Mouse (Mus musculus) midbrain, embryonic 11.5 days (tissue): ENCODE measurements around the gene Nudc. TPM values are rescaled to one million over a fixed set of nuclear protein-coding genes. Genes with fewer than 3 reads are reported as not detected.

Experiments used
- ATAC-seq: fragments of 200-750 bp; cut with Nextera tagmentation; 2 replicates; pipeline ENCODE4 v1.8.0; 2017; ENCODE audit warnings: moderate TSS enrichment, moderate library complexity; ENCODE audit not compliant: low FRiP score
- DNase-seq: peaks from one replicate; pipeline ENCODE4 v3.0.0; 2015; ENCODE audit warnings: low spot score; ENCODE audit errors: missing footprints
- H3K27ac ChIP-seq: fragments of 300-500 bp; sonication (generic); 2 replicates; pipeline ENCODE4 v1.5.1; 2014; ENCODE audit warnings: low read depth, low read length
- H3K27me3 ChIP-seq: fragments of 300-500 bp; sonication (generic); 2 replicates; pipeline ENCODE4 v1.6.1; 2014; ENCODE audit warnings: mild to moderate bottlenecking, low read length, moderate library complexity, mixed read lengths; ENCODE audit not compliant: control insufficient read depth, insufficient read depth
- H3K36me3 ChIP-seq: fragments of 300-500 bp; sonication (generic); 2 replicates; pipeline ENCODE4 v1.6.1; 2014; ENCODE audit warnings: mild to moderate bottlenecking, low read length, moderate library complexity, mixed read lengths; ENCODE audit not compliant: control insufficient read depth, insufficient read depth
- H3K4me1 ChIP-seq: fragments of 300-500 bp; sonication (generic); 2 replicates; pipeline ENCODE4 v1.6.1; 2014; ENCODE audit warnings: low read length; ENCODE audit not compliant: control insufficient read depth, insufficient read depth
- H3K4me2 ChIP-seq: fragments of 300-500 bp; sonication (generic); 2 replicates; pipeline ENCODE4 v1.6.1; 2014; ENCODE audit warnings: mild to moderate bottlenecking, moderate library complexity
- H3K4me3 ChIP-seq: fragments of 300-500 bp; sonication (generic); 2 replicates; pipeline ENCODE4 v1.5.1; 2014; ENCODE audit warnings: low read depth, low read length
- H3K9ac ChIP-seq: fragments of 300-500 bp; sonication (generic); 2 replicates; pipeline ENCODE4 v1.6.1; 2014; ENCODE audit warnings: low read length
- H3K9me3 ChIP-seq: fragments of 300-500 bp; sonication (generic); 2 replicates; pipeline ENCODE4 v1.6.1; 2016; ENCODE audit warnings: low read length; ENCODE audit not compliant: control insufficient read depth
- whole genome bisulfite sequencing: fragments of 180-500 bp; shearing (Covaris S2); extraction: QIAGEN DNeasy Blood & Tissue Kit; methylation state at CpG from one replicate; pipeline ENCODE4 v1.1.7; 2014; 5-methylcytosine and 5-hydroxymethylcytosine counted together
- polyA plus RNA-seq: library from polyadenylated mRNA; unstranded; fragments of >200 nt; fragmentation: Nextera tagmentation; extraction: Ambion mirVana; gene quantifications from 2 replicates; pipeline ENCODE4 v1.2.1, GENCODE M21; 2014

The Nudc gene
- polyA plus RNA-seq, 1 experiment from 2014 or later, result 330 TPM

DNA sequence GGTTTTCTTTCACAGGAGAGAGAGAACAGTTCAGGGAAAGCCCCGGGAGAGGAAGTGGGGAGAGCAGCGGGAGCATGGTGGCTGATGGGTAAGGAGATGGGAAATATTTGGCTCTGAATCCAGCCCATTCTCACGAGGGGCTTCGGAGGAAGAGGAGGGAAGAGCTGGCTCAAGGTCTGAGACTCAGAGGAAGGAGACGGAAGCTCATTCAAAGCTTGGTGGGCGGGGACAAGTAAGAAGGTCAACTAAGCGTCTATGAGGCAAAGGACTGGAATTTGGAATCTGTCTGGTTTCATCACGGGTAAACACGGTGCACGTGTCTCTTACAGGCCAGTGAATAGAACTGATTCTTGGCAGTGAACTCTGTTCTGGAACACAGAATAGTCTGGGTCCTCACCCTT is 24.3 kb upstream of the Nudc start:
- Histone ChIP-seq H3K4me2 (no peak overlapping the region), H3K4me1 (peaks cover under 1% of the 10 kb centered on the region), H3K27me3 (no peaks in the 10 kb centered on the region), H3K36me3 (no peaks in the 10 kb centered on the region), H3K4me3 (no peak overlapping the region), H3K9ac (no peak overlapping the region), H3K27ac (no peak overlapping the region), H3K9me3 (no peaks in the 10 kb centered on the region)
- WGBS, result 62% methylated on average over 10 of the region's 10 CpGs
- ATAC-seq (no peak), DNase-seq (no peak)

DNA sequence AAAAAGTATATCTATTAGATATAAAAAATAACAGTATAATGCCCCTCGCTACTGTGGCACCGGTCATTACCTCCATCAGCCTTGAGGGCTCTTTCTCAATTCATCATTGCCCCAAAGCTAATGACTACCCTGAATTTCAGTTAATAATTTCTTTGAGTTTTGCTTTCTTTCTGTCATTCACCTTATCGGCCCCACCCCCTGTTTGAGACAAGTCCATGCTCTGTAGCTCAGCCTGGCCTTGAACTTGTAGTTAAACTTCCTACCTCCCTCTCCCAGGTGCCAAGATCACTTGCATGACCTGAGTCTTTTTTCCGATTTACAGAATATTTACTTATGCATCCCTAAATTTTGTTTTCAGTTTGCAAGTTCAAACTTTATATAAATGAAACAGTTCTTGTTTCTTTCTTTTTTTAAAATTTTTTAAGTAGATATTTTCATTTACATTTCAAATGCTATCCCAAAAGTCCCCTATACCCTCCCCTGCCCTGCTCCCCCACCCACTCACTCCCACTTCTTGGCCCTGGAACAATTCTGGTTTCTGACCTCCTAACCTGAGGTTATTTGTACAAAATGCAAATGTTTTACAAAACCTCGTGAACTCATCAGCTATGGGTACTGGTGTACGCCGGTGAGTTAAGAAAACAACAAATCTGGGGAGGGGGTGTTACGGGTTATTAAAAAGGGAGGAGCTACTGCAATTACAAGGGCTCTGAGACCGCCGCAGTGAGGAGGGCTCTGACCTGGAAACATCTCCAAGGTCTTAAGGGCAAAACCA is 23.7 kb upstream of the Nudc start:
- DNase-seq (no peak), ATAC-seq (no peak)
- no peak overlapping the region for H3K4me2 ChIP-seq
- H3K4me3 ChIP-seq, result no peak overlapping the region
- no peaks in the 10 kb centered on the region for H3K36me3 ChIP-seq
- no peaks in the 10 kb centered on the region for H3K9me3 ChIP-seq
- H3K4me1 ChIP-seq, result no peaks in the 10 kb centered on the region
- no peak overlapping the region for H3K9ac ChIP-seq
- H3K27ac ChIP-seq, result no peak overlapping the region
- no peaks in the 10 kb centered on the region for H3K27me3 ChIP-seq
- WGBS, result 83% methylated on average over 10 of the region's 10 CpGs

DNA sequence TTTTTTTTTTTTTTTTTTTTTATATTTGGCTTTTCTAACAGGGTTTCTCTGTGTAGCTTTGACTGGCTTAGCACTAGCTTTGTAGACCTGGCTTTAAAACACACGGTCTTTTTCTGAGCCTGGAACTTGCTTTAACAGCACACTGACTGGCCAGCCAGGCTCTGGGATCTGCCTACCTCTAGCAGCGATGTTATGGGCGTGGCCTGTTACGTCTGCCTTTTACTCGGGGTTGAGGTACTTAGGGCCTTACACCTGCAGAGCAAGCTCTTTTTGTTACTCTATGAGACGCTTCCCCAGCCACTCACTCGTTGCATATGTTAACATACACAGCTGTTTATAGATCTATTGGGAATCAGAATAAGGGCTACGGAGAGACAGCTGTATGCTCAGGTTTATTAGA is 21.5 kb upstream of the Nudc start:
- WGBS, result 38% methylated on average over 8 of the region's 8 CpGs
- H3K36me3 ChIP-seq, result no peaks in the 10 kb centered on the region

DNA sequence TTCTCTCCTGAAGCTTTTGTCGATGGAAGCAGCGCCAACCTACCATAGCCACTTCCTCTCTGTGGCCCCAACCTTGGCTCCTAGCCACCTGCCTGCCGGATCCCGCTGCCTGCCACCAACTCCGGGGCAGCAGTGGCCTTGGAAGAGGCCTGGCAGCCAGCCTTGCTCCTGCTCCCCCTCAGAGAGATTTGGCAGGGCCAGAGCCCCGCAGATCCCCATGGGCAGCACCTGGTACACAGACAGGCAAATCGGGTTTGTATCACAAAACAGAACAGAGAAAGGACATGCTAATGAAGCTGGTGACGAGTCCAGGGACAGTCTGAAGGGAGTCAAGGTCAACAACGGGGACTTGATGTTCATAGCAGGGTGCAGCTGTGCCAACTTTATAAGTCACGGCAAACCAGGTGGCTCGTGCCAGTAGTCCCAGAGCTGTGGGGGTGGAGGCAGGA is 17.4 kb upstream of the Nudc start:
- WGBS, result 81% methylated on average over 11 of the region's 11 CpGs
- Histone ChIP-seq H3K9ac (no peak overlapping the region), H3K4me1 (no peaks in the 10 kb centered on the region), H3K36me3 (no peaks in the 10 kb centered on the region), H3K4me2 (no peak overlapping the region), H3K9me3 (no peaks in the 10 kb centered on the region), H3K4me3 (no peak overlapping the region), H3K27me3 (no peaks in the 10 kb centered on the region), H3K27ac (no peak overlapping the region)
- peak; percentile 69 for DNase-seq
- ATAC-seq, result no peak

More for the DNA sequence above, 21.5 kb upstream of the Nudc start:
- no peak overlapping the region for H3K4me3 ChIP-seq
- DNase-seq, result no peak
- ATAC-seq, result no peak
- no peaks in the 10 kb centered on the region for H3K9me3 ChIP-seq
- no peaks in the 10 kb centered on the region for H3K4me1 ChIP-seq
- H3K4me2 ChIP-seq, result no peak overlapping the region
- no peak overlapping the region for H3K9ac ChIP-seq
- no peaks in the 10 kb centered on the region for H3K27me3 ChIP-seq
- no peak overlapping the region for H3K27ac ChIP-seq

DNA sequence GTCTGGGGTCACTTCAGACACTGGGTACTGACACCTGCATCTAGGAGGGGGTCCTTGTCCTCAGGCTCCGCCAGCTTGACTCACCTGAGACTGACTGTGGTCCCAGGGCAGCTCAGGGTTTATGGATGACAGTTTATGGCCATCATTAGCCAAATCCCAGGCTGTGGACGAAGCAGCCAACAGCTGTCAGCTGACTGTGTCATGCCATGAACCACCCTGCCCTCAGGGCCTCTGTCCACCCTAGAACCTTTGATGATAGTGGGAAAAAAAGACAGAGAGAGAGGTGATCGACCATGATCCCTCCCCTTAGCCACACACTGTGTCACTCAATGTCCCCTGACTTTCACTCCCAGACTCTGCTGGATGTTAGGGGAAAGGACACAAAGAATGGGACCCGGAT is 15.8 kb upstream of the Nudc start:
- Histone ChIP-seq H3K4me1 (no peaks in the 10 kb centered on the region), H3K4me3 (no peak overlapping the region)
- 74% methylated on average over 4 of the region's 4 CpGs for WGBS

DNA sequence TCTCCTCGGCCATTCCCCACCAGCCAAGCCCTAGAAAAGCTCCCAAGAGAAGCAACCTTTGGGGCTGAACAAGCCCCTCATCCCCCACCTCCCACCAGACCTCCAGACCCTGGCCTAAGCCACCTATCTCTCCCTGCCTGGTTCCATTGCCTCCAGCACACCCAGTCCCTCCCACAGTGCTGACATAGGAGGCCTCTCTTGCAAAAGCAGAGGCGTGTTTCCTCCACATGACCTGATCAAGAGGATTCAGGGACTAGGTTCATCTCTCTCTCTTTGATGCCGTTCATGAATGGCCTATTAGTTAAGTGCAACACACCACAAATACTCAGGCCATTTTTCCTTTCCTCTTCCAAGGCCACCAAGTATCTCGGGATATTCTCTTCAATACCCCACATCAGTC is 14.1 kb upstream of the Nudc start:
- Histone ChIP-seq H3K4me3 (no peak overlapping the region), H3K9me3 (no peaks in the 10 kb centered on the region), H3K9ac (no peak overlapping the region), H3K4me1 (no peaks in the 10 kb centered on the region), H3K36me3 (no peaks in the 10 kb centered on the region), H3K27ac (no peak overlapping the region), H3K4me2 (no peak overlapping the region), H3K27me3 (no peaks in the 10 kb centered on the region)
- ATAC-seq, result no peak
- DNase-seq, result peak; percentile 37
- 82% methylated on average over 4 of the region's 4 CpGs for WGBS

More for the DNA sequence above, 15.8 kb upstream of the Nudc start:
- Histone ChIP-seq H3K27ac (no peak overlapping the region), H3K4me2 (no peak overlapping the region), H3K9ac (no peak overlapping the region), H3K9me3 (no peaks in the 10 kb centered on the region), H3K27me3 (no peaks in the 10 kb centered on the region), H3K36me3 (no peaks in the 10 kb centered on the region)
- DNase-seq (peak; percentile 4), ATAC-seq (no peak)

DNA sequence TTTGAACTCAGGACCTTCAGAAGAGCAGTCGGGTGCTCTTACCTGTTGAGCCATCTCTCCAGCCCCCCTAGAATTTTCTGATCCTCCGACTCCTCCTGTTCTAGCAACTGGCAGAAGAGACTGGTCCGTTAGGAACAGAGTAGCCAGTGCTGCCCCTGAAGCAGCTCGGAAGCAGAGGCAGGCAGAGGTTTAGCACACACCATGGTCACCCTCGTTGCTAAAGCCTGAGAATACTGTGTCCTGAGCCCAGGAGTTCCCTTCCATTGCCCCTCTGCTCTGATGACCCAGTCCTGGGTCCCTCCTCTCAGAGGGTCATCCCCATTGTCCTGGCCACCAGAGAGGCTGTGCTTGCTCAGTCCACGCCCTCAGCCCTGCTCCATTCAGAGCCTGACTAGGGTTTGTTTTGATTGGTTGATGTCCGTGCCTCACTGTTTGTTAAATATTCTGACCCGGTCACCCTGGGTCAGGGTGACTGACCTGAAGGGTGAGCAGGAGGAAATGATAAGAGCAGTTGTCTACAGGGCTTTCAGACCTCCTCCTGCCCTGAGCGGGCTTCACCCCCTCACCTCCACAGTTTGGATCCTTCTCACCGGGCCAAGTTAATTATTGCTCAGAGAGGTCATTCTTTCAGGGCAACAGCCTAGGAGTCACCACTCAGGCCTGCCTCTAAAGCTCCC is 11.4 kb upstream of the Nudc start:
- 41% methylated on average over 10 of the region's 10 CpGs for WGBS
- DNase-seq, result peak; percentile 69
- no peak overlapping the region for H3K9ac ChIP-seq

DNA sequence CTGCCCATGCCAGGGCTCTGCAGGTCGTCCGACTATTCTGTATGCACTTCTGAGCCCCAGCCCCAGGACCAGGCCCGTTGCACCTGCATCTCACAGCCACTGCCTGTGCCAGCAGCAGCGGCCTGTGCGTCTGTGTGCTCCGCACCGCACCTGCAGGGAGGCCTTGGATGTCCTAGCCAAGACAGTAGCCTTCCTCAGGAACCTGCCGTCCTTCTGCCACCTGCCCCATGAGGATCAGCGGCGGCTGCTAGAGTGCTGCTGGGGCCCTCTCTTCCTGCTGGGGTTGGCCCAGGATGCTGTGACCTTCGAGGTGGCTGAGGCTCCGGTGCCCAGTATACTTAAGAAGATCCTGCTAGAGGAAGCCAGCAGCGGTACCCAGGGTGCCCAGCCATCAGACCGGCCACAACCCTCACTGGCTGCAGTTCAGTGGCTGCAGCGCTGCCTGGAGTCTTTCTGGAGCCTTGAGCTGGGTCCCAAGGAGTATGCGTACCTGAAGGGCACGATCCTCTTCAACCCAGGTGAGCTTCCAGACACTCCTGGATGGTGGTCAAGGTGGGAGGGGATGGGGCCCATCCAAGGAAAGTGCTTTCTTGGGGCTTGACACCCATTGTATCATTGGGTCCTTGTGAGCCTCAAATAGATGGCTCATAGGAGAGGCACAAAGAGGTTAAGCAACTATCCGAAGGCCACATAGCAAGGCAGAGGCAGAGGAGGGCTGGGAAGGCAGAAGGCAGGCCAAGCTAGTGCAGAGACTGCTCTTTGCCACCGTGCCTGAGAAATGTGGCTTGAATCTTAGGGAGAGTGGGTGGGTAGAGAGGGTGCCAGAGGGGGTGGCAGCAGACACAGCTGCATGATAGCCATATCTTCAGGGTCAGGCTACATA is 7.9 kb upstream of the Nudc start:
- no peaks in the 10 kb centered on the region for H3K27me3 ChIP-seq
- no peaks in the 10 kb centered on the region for H3K36me3 ChIP-seq
- no peak overlapping the region for H3K27ac ChIP-seq
- no peaks in the 10 kb centered on the region for H3K4me1 ChIP-seq
- no peaks in the 10 kb centered on the region for H3K9me3 ChIP-seq
- DNase-seq (no peak), ATAC-seq (no peak)
- WGBS, result 79% methylated on average over 19 of the region's 19 CpGs
- no peak overlapping the region for H3K4me2 ChIP-seq
- H3K4me3 ChIP-seq, result no peak overlapping the region
- no peak overlapping the region for H3K9ac ChIP-seq

More for the DNA sequence above, 11.4 kb upstream of the Nudc start:
- Histone ChIP-seq H3K4me3 (no peak overlapping the region), H3K27me3 (no peaks in the 10 kb centered on the region), H3K27ac (no peak overlapping the region), H3K36me3 (no peaks in the 10 kb centered on the region), H3K9me3 (no peaks in the 10 kb centered on the region), H3K4me1 (no peaks in the 10 kb centered on the region), H3K4me2 (no peak overlapping the region)
- no peak for ATAC-seq
